Mouse (Mus musculus): ENCODE data around the gene Sfn. TPM values are rescaled to one million over a fixed set of nuclear protein-coding genes. Genes with fewer than 3 reads are reported as not detected.
A peak's percentile ranks its signal among the peaks of the same experiment; 100 is the strongest.

The Sfn gene
- total and polyA plus RNA-seq, 2 experiments from 2014 or later = 0.18 to 6.8 TPM

DNA sequence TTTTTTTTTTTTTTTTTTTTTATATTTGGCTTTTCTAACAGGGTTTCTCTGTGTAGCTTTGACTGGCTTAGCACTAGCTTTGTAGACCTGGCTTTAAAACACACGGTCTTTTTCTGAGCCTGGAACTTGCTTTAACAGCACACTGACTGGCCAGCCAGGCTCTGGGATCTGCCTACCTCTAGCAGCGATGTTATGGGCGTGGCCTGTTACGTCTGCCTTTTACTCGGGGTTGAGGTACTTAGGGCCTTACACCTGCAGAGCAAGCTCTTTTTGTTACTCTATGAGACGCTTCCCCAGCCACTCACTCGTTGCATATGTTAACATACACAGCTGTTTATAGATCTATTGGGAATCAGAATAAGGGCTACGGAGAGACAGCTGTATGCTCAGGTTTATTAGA lies 34.7 kb downstream of the Sfn start:
- Histone ChIP-seq H3K27me3 (ENCODE audit: control insufficient read depth, insufficient read depth, low read length) (no peaks in the 10 kb centered on the region), H3K9me3 (replicated peaks; ENCODE audit: control insufficient read depth, low read length) (0 out of 2 replicates have a peak, but pooled peaks cover 3% of the 10 kb centered on the region), H3K27ac (ENCODE audit: low read depth) (no peak overlapping the region), H3K4me1 (ENCODE audit: control insufficient read depth, insufficient read depth) (no peaks in the 10 kb centered on the region), H3K36me3 (replicated peaks; ENCODE audit: control insufficient read depth, insufficient read depth, low read length) (no peaks in the 10 kb centered on the region), H3K4me2 (ENCODE audit: low read depth, low read length) (no peak overlapping the region), H3K4me3 (ENCODE audit: low read depth, low read length) (no peak overlapping the region), H3K9ac (replicated peaks; ENCODE audit: low read depth, low read length) (no peak overlapping the region)
- WGBS = 33% methylated on average over 8 of the region's 8 CpGs
- TF ChIP-seq CTCF (IDR thresholded peaks at IDR 0.05; ENCODE audit: low read depth) (no peak), EP300 (IDR thresholded peaks at IDR 0.05; ENCODE audit: low read depth) (no peak)
- DNase-seq (ENCODE audit: low spot score) (no peak), ATAC-seq (ENCODE audit: insufficient read depth, low read depth) (no peak)

DNA sequence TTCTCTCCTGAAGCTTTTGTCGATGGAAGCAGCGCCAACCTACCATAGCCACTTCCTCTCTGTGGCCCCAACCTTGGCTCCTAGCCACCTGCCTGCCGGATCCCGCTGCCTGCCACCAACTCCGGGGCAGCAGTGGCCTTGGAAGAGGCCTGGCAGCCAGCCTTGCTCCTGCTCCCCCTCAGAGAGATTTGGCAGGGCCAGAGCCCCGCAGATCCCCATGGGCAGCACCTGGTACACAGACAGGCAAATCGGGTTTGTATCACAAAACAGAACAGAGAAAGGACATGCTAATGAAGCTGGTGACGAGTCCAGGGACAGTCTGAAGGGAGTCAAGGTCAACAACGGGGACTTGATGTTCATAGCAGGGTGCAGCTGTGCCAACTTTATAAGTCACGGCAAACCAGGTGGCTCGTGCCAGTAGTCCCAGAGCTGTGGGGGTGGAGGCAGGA lies 38.8 kb downstream of the Sfn start:
- peak; percentile 88 for ATAC-seq (ENCODE audit: insufficient read depth, low read depth)
- H3K9me3 ChIP-seq (replicated peaks; ENCODE audit: control insufficient read depth, low read length) = no peaks in the 10 kb centered on the region
- no peak overlapping the region for H3K4me3 ChIP-seq (ENCODE audit: low read depth, low read length)
- DNase-seq (ENCODE audit: low spot score) = peak; percentile 73
- no peak for TF ChIP-seq CTCF (IDR thresholded peaks at IDR 0.05; ENCODE audit: low read depth)
- peak; percentile 59 for TF ChIP-seq EP300 (IDR thresholded peaks at IDR 0.05; ENCODE audit: low read depth)
- 32% methylated on average over 11 of the region's 11 CpGs for WGBS
- H3K27me3 ChIP-seq (ENCODE audit: control insufficient read depth, insufficient read depth, low read length) = no peaks in the 10 kb centered on the region
- H3K36me3 ChIP-seq (replicated peaks; ENCODE audit: control insufficient read depth, insufficient read depth, low read length) = no peaks in the 10 kb centered on the region
- H3K4me2 ChIP-seq (ENCODE audit: low read depth, low read length) = no peak overlapping the region
- H3K4me1 ChIP-seq (ENCODE audit: control insufficient read depth, insufficient read depth) = no peaks in the 10 kb centered on the region
- H3K9ac ChIP-seq (replicated peaks; ENCODE audit: low read depth, low read length) = no peak overlapping the region
- peak overlapping the region; percentile 88 for H3K27ac ChIP-seq (ENCODE audit: low read depth)

DNA sequence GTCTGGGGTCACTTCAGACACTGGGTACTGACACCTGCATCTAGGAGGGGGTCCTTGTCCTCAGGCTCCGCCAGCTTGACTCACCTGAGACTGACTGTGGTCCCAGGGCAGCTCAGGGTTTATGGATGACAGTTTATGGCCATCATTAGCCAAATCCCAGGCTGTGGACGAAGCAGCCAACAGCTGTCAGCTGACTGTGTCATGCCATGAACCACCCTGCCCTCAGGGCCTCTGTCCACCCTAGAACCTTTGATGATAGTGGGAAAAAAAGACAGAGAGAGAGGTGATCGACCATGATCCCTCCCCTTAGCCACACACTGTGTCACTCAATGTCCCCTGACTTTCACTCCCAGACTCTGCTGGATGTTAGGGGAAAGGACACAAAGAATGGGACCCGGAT lies 40.3 kb downstream of the Sfn start:
- H3K27me3 ChIP-seq (ENCODE audit: control insufficient read depth, insufficient read depth, low read length) = no peaks in the 10 kb centered on the region
- no peak overlapping the region for H3K4me3 ChIP-seq (ENCODE audit: low read depth, low read length)
- 0 out of 2 replicates have a peak, but pooled peaks cover under 1% of the 10 kb centered on the region for H3K36me3 ChIP-seq (replicated peaks; ENCODE audit: control insufficient read depth, insufficient read depth, low read length)
- no peak overlapping the region for H3K4me2 ChIP-seq (ENCODE audit: low read depth, low read length)
- no peaks in the 10 kb centered on the region for H3K4me1 ChIP-seq (ENCODE audit: control insufficient read depth, insufficient read depth)
- H3K27ac ChIP-seq (ENCODE audit: low read depth) = no peak overlapping the region
- H3K9ac ChIP-seq (replicated peaks; ENCODE audit: low read depth, low read length) = no peak overlapping the region
- DNase-seq (ENCODE audit: low spot score) (no peak), ATAC-seq (ENCODE audit: insufficient read depth, low read depth) (no peak)
- H3K9me3 ChIP-seq (replicated peaks; ENCODE audit: control insufficient read depth, low read length) = no peaks in the 10 kb centered on the region
- TF ChIP-seq EP300 (IDR thresholded peaks at IDR 0.05; ENCODE audit: low read depth) = no peak
- no peak for TF ChIP-seq CTCF (IDR thresholded peaks at IDR 0.05; ENCODE audit: low read depth)
- WGBS = 81% methylated on average over 4 of the region's 4 CpGs

DNA sequence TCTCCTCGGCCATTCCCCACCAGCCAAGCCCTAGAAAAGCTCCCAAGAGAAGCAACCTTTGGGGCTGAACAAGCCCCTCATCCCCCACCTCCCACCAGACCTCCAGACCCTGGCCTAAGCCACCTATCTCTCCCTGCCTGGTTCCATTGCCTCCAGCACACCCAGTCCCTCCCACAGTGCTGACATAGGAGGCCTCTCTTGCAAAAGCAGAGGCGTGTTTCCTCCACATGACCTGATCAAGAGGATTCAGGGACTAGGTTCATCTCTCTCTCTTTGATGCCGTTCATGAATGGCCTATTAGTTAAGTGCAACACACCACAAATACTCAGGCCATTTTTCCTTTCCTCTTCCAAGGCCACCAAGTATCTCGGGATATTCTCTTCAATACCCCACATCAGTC lies 42.1 kb downstream of the Sfn start:
- no peak overlapping the region for H3K4me3 ChIP-seq (ENCODE audit: low read depth, low read length)
- no peak overlapping the region for H3K9ac ChIP-seq (replicated peaks; ENCODE audit: low read depth, low read length)
- H3K36me3 ChIP-seq (replicated peaks; ENCODE audit: control insufficient read depth, insufficient read depth, low read length) = 0 out of 2 replicates have a peak, but pooled peaks cover 3% of the 10 kb centered on the region
- H3K27ac ChIP-seq (ENCODE audit: low read depth) = no peak overlapping the region
- no peak for ATAC-seq (ENCODE audit: insufficient read depth, low read depth)
- no peaks in the 10 kb centered on the region for H3K4me1 ChIP-seq (ENCODE audit: control insufficient read depth, insufficient read depth)
- H3K9me3 ChIP-seq (replicated peaks; ENCODE audit: control insufficient read depth, low read length) = no peaks in the 10 kb centered on the region
- WGBS = 66% methylated on average over 4 of the region's 4 CpGs
- H3K4me2 ChIP-seq (ENCODE audit: low read depth, low read length) = no peak overlapping the region
- H3K27me3 ChIP-seq (ENCODE audit: control insufficient read depth, insufficient read depth, low read length) = no peaks in the 10 kb centered on the region
- DNase-seq (ENCODE audit: low spot score) = no peak
- TF ChIP-seq EP300 (IDR thresholded peaks at IDR 0.05; ENCODE audit: low read depth) = no peak
- TF ChIP-seq CTCF (IDR thresholded peaks at IDR 0.05; ENCODE audit: low read depth) = no peak

GRCm38 (mm10) chr4:133557041-133557717 lies 44.8 kb downstream of the Sfn start:
- Histone ChIP-seq H3K9me3 (replicated peaks; ENCODE audit: control insufficient read depth, low read length) (no peaks in the 10 kb centered on the region), H3K4me1 (ENCODE audit: control insufficient read depth, insufficient read depth) (0 out of 2 replicates have a peak, but pooled peaks cover 5% of the 10 kb centered on the region), H3K27me3 (ENCODE audit: control insufficient read depth, insufficient read depth, low read length) (no peaks in the 10 kb centered on the region), H3K36me3 (replicated peaks; ENCODE audit: control insufficient read depth, insufficient read depth, low read length) (0 out of 2 replicates have a peak, but pooled peaks cover 3% of the 10 kb centered on the region), H3K27ac (ENCODE audit: low read depth) (no peak overlapping the region), H3K4me3 (ENCODE audit: low read depth, low read length) (no peak overlapping the region), H3K4me2 (ENCODE audit: low read depth, low read length) (no peak overlapping the region), H3K9ac (replicated peaks; ENCODE audit: low read depth, low read length) (no peak overlapping the region)
- DNase-seq (ENCODE audit: low spot score) (no peak), ATAC-seq (ENCODE audit: insufficient read depth, low read depth) (no peak)
- TF ChIP-seq CTCF (IDR thresholded peaks at IDR 0.05; ENCODE audit: low read depth) (no peak), EP300 (IDR thresholded peaks at IDR 0.05; ENCODE audit: low read depth) (no peak)
- WGBS = 51% methylated on average over 10 of the region's 10 CpGs
